Mouse (Mus musculus): ENCODE measurements at regions not wholly inside any gene's neighbourhood (a gene's known extent, or its start where the extent isn't known, plus 50 kb on each side); places are given as distances from the start of the nearest gene placed in this dataset.
A peak's percentile ranks its signal among the peaks of the same experiment; 100 is the strongest.
"Not testable (repeated sequence)": the region's sequence is repeated elsewhere in the genome, so short reads cannot be mapped to it uniquely, and the experiment has no call there.

DNA sequence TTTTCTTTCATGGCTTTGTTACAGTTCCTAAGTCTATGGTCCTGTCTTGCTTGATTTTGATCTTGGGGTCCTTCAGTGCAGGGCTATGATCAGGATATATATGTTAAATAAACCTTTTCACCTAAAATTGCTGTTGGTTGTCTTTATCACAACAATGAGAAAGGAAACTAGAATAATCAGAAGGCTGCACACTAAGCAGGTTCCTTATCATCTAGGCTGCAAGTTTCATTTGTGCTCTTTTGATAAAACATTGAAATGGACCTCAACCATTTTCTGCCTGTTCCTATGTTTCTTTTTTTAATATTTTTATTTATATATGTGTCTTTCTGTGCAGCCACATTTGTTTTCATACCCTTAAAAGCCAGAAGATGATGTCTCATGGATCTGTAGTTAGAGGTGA is 137.3 kb upstream of the 1700008P02Rik start:
- Histone ChIP-seq H3K4me3 (no peak overlapping the region), H3K27ac (no peak overlapping the region)
- intact Hi-C loops (cut with DNase I): no loop called here
- DNase-seq (ENCODE audit: extremely low spot score in 1 of 2, low spot score in 2 of 2): no peak
- no peak for TF ChIP-seq CTCF (IDR thresholded peaks at IDR 0.05)

DNA sequence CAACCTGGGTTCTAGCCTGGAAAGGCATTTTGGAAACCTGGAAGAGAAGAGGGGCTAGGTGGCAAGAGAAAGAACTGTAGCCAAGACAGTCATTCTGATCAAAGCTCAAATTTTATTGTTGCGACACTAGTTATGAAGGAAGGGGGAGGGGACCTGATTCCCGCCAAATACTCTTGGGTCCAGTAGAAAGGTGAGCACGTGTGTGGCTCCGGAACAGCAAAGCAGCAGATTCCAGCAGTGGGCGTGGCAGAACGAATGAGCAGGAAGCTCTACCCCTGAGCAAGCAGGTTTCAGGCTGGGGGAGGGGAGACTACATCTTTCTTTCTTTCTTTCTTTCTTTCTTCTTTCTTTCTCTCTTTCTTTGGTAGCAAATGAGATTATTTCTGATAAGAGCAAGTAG is 130.5 kb upstream of the 1700008P02Rik start:
- DNase-seq (ENCODE audit: extremely low spot score in 1 of 2, low spot score in 2 of 2); H3K4me3 ChIP-seq; H3K27ac ChIP-seq; intact Hi-C loops (cut with DNase I): not testable (repeated sequence)

DNA sequence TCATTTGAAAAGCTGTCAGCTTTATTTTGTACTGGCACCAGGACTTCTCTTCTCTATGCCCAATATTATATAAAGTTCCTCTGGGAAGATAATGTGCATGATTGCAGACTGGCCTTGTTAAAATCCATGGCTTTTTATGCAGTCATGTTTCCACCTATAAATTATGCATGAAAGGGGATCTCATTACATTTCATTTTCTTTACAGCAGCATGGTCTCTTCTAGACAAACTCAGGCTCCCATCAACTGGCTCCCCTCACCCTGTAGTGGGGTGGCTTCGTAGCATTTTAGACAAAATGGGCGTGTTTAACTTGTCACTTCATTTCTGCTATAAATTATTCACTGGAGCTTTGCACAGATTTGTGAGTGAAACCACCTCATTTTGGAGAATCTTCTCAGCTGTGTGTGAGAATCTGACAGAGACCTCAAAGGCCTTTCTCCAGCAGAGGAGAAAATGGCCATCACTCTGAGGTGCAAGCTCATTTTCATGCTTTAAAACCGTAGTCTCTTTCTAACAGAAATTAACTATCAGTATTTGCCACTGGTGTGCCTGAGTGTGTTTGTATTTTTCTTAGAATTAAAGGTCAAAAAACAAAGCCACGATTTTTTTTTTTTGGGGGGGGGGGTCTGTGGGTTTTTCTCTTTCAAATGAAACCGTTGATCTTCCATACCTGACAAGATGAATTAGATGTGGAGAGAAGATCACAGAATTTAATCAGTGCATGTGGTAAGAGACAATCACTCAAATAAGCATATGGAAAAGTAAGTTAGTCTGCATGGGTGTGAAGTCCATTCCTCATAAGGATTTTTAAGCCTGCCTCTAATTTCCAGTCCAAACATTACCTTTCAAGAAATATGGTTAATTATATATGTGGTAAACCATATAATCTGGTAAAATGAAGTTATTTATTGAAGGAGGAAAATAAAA is 111.4 kb upstream of the 1700008P02Rik start:
- Histone ChIP-seq H3K27ac (no peak overlapping the region), H3K4me3 (no peak overlapping the region)
- intact Hi-C loops (cut with DNase I): no loop called here
- DNase-seq (ENCODE audit: extremely low spot score in 1 of 2, low spot score in 2 of 2): no peak
- no peak for TF ChIP-seq CTCF (IDR thresholded peaks at IDR 0.05)

- H3K27ac ChIP-seq: no peak overlapping the region
- no peak for TF ChIP-seq CTCF (IDR thresholded peaks at IDR 0.05)
- DNase-seq (ENCODE audit: extremely low spot score in 1 of 2, low spot score in 2 of 2): no peak
- intact Hi-C loops (cut with DNase I): no loop called here
- no peak overlapping the region for H3K4me3 ChIP-seq
Measured at GRCm38 (mm10) chr3:6730066-6730465, 109.8 kb upstream of the 1700008P02Rik start.

DNA sequence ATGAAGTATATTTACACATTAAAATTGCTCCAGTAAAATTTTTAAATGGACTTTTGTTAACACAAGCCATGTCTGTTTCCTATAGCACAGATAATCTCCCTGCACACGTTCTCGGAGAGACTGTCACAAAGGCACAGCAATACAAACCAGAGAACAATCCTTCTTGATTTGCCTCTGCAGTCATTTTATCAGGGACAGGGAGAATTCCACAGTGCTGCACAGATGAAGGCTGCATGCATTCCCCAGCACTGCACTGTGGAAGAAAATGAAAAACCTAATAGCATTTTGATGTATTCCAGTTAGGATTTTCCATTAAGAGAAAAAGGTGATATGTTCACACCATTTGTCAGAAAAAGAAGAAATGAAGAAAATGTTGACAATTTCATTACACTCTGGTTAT is 63.4 kb upstream of the 1700008P02Rik start:
- no peak for DNase-seq (ENCODE audit: extremely low spot score in 1 of 2, low spot score in 2 of 2)
- intact Hi-C loops (cut with DNase I): no loop called here
- H3K4me3 ChIP-seq: no peak overlapping the region
- no peak overlapping the region for H3K27ac ChIP-seq
- no peak for TF ChIP-seq CTCF (IDR thresholded peaks at IDR 0.05)

DNA sequence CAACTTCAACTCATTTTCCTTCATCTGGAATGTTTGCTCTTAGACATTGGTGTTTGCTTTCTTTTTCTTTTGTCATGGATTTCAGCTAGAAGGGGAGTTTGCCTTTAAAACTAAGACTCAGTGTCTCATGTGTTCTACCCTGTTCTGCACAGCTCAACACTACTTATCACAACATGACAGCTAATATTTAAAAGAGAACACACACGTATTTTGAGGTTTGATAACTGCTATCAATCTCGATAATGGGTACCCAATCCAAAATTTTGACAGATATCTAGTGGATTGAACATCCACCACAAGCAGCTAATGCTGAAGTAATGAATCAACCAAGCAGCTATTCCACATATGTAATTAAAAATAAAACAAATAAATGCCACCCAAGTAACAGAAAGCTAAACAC is 61.2 kb upstream of the 1700008P02Rik start:
- DNase-seq (ENCODE audit: extremely low spot score in 1 of 2, low spot score in 2 of 2): no peak
- intact Hi-C loops (cut with DNase I): no loop called here
- TF ChIP-seq CTCF (IDR thresholded peaks at IDR 0.05): no peak
- no peak overlapping the region for H3K4me3 ChIP-seq
- no peak overlapping the region for H3K27ac ChIP-seq

DNA sequence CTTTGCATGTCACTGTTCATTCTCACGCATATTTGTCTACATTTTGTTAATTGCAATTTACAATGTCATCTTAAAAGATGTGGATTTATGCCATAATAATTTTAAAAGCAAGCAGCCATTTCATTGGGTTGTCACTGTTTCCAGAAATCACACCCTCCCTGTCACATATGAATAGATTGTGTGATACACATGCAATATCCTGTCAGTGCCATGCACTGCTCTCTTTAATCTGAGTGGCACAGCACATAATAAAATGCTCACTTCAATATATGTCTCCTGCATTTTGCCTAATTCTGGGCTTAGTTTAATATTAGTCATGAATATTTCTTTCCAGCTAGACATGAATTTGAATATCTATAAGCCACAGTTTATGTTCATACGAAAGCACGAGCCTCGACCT is 56.1 kb upstream of the 1700008P02Rik start:
- no peak for DNase-seq (ENCODE audit: extremely low spot score in 1 of 2, low spot score in 2 of 2)
- no peak for TF ChIP-seq CTCF (IDR thresholded peaks at IDR 0.05)
- intact Hi-C loops (cut with DNase I): no loop called here
- Histone ChIP-seq H3K4me3 (no peak overlapping the region), H3K27ac (no peak overlapping the region)

GRCm38 (mm10) chr3:6675354-6675753 is 55.1 kb upstream of the 1700008P02Rik start:
- Histone ChIP-seq H3K27ac (no peak overlapping the region), H3K4me3 (no peak overlapping the region)
- intact Hi-C loops (cut with DNase I): no loop called here
- TF ChIP-seq CTCF (IDR thresholded peaks at IDR 0.05): peak; percentile 15
- DNase-seq (ENCODE audit: extremely low spot score in 1 of 2, low spot score in 2 of 2): no peak

Measured in left cerebral cortex, adult 2 months (tissue).